Mouse (Mus musculus) kidney, adult 11 months (tissue): ENCODE measurements at regions not wholly inside any gene's neighbourhood (a gene's known extent, or its start where the extent isn't known, plus 50 kb on each side); places are given as distances from the start of the nearest gene placed in this dataset.
"Not testable (repeated sequence)": the region's sequence is repeated elsewhere in the genome, so short reads cannot be mapped to it uniquely, and the experiment has no call there.

Source experiments
- DNase-seq: peaks from one replicate; pipeline ENCODE4 v3.0.0; 2022

DNA sequence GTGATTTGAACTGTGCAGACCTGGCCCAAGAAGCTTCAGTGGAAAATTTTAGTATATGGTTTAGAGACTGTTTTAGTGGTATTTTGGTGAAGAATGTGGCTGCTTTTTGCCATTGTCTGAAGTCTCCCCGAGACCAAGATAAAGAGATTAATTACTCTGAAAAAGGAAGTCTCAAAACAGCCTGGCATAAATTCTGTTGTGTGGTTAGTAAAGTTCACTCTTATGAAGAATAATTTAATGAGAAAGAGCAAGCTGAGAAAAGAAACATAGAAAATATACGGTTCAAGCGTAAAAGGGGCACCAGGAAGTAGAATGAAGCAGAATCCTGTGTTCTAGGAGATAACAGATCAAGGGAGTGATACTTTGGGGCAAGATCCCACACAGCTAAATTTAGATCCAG is 144.0 kb upstream of the Palmd start:
- no peak for DNase-seq

DNA sequence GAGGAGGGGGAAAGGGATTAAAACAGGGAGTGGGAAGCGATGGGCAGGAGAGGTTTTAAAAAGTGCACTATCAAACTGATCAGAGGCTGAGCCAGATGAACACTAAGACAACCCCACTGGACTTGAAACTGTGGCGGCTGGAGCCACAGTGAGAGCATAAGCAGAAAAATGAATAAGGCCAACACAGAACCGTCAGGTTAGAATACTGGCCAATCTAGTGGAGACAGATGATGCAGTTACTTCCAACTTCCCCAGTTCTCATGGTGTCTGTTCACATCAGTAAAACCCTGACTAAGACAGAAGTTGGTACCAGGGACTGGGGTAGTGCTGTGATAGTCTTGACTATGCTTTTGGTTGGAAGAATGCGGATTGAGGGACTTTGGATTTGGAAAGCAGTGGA is 143.5 kb upstream of the Palmd start:
- no peak for DNase-seq

DNA sequence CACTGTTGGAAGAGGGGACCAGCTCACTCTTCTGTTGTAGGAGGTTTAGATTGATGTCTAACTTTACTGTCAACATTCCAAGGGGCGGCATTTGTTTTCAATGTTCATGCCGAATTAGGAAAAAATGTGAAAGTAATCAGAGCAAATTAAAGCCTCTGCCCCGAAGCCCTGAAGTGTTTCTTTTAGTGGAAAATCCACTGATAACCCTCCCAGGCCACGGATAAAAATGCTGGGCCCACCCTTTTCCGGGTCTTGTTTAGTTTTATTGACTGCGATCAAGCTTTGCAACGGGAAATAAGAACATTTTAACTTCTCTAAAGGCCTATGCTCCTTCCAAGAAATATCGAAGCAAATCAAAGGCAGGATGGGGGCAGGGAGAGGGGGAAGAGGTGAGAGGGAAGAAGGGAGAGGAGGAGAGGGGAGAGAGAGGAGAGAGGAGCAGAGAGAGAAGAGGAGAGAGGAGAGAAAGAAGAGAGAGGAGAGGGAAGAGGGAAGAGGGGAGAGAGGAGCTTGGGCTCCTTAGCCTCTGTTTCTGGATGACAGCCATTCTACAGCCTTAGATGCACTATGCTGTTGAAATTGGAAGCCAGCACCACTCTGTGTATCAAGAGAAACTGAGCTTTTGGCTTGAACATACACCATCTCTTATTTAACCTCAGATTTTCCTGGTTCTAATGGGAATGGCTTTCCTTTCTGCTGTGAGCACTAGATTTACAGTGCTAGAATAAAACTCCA is 140.3 kb upstream of the Palmd start:
- no peak for DNase-seq

DNA sequence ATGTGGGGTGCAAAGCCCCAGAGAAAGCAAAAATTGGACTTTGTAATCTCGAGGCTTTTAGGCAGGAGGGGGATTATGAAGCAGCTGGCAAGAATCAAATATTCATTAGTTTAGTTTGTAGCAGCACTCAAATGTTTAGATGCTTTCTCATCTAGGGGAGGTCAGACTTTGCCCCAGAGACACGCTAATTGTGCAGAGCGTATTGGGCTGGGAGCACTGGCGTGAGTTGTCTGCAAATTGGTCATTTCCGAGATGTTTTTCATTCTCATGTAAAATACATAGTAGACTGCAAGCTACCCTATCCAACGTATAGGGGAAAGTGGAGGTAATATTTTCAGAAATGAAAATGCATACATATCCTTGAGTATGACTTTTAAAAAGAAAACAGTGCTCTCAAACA is 139.2 kb upstream of the Palmd start:
- no peak for DNase-seq

DNA sequence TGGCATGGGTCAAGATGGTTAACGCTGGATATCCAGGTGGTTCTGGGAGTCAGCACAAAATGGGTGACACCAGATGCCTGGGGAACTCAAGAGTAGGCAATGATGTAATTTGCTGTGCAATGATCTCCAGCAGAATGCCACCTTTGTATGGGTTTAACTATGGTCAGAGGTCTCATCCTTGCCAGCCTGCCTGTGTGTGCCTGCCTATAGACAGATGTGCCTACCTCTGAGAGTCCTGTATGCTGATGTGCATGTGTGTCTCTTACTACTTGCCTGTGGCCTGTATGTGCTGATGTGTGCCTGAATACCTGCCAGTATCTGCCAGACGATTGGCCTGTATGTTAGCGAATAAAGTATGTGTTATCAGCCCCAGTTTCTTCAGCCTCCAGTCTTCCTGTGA is 138.6 kb upstream of the Palmd start:
- DNase-seq, result no peak

DNA sequence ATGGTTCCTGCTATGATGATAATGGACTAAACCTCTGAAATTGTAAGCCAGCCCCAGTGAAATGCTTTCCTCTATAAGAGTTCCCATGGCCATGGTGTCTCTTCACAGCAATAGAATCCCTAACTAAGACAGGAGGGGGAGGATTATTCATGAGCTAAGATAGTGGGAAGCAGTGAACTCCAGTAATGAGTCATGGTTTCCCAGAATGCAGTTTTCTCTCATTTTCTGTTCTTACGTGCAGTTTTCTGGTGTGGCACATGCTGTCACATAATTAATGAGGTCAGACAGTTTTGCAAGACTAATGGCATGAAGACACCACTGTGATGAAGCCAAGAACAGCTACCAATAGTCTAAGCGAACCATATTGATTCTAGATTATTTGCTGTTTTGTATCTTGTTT is 118.9 kb upstream of the Palmd start:
- DNase-seq, result no peak

DNA sequence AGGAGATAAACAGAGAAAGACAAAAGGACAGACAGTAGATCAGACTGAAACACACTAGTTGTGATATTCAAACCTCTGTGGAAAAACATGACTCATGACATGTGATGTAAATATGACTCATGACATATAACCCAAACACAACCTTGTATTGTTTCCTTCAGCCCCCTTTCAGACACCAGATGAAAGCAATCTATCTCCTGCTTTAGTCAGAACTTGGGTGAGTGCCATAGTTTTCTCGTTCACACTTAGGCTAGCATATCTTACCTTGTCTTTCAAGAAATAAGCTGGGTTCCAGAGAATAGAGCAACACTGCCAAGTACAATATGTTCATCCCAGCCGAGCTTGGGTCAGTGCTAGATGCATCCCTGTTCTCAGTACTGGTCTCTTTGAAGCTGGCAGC is 107.9 kb upstream of the Palmd start:
- DNase-seq, result no peak

DNA sequence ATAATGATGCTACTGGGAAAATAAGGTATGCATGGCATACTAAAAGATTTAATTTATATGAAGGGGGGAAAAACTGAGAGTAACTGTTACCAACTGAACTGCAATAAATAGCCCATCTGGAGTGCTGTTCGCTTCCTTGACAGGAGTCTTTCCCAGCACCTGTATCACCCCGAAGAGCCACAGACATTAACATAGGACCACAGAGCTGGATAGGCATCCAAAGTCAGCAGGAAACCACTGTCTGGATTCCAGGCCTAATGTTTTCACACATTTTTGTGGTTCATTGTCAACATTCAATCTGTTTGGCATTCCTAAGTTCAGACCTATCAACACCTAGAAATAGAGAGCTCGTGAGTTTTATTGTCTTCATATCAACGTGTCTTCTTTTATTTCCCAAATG is 104.6 kb upstream of the Palmd start:
- DNase-seq, result no peak

DNA sequence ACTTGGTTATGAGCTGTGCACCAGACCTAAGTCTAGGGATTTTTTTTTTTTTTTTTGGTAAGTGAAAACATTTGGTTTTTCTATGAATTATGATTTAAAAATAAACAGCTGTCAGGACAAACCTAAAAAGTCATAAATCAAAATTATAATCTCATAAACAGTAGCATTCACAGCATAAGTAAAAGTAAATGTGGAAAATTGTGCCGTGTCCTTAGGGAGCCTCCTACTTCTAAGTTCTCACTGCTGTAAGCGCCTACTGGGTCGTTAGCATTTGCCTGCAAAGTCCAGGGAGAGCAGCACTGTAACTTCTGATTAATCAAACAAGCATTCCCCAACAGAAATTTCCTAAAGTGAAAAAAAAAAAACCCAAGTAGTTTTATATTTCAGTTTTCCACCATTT is 104.2 kb upstream of the Palmd start:
- no peak for DNase-seq

DNA sequence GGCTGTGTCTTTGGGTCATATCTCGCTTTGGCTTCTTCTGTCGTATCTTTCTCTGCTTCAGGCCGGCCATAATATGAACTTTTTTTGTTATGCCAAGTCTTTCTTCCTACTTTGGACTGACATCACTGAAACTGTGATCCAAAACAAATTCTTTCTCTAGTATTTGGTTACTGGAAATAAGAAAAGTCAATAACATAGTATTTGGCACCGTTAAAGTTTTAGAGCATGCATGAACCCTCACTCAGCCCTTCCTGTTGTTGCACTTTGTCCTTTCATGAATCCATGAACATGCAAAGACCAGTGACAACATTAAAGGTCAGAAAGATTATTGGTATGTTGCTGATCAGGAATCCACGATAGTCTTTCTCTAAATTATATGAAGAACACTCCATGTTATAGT is 103.1 kb upstream of the Palmd start:
- DNase-seq, result no peak

DNA sequence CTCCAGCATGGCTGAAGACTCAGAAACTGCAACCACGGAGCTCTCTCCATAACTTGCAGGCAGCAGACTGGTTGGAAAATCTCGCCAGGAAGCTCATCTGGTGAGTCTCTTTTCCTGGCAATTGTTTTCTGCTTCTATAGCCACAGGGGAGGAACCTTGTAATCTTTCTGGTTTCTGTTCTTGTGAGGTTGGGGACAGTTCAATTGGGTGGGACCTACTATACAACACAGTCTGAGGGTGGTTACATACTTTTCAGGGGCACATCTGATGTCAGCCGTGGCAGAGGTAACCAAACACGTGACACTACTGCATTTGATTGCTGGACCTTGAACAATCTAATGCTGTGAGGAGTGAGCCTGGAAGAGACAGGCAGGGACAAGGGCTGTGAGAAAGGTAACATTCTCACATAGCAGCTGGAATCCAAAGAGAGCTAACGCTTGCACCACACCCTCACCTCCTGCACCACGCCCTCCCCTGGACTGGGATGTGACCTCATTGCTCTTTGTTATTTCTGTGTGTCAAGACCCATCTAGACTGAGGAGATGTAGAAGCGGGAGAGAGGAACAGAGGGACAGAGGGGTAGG is 98.8 kb upstream of the Palmd start:
- no peak for DNase-seq

DNA sequence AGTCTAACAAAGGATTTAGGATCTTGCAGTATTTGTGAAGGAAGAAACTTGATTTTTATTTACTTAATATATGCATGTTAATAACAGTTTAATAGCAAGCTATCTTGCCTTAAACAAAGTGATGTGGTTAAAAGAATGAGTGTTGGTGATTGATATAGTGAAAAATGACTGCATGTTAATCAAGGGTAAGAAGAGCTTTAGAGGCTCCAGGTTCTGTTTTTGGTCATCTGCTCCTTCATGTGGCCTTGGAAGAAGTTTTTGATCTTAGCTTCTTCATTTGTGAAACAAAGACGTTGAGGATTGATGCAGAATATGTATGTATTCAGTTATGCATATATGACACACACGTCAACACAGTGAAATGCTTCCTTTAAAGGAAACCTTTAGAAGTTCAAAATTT is 97.1 kb upstream of the Palmd start:
- no peak for DNase-seq

DNA sequence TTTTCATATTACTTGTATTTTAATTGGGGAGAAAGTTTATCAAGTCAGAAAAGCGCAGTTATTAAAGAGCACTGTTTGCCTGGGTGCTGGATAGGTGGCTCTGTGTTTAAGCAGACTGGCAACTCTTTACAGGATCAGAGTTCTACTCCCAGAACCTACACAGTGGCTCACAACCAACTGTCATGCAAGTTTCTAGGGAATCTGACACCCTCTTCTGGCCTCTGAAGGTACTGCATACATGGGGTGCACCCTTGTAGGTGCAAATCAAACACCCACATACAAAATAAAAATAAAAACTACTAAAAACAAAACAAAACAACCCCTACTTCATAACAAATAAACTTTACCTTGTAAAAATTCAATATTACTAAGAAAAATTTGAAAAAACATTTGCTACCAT is 93.0 kb upstream of the Palmd start:
- no peak for DNase-seq

DNA sequence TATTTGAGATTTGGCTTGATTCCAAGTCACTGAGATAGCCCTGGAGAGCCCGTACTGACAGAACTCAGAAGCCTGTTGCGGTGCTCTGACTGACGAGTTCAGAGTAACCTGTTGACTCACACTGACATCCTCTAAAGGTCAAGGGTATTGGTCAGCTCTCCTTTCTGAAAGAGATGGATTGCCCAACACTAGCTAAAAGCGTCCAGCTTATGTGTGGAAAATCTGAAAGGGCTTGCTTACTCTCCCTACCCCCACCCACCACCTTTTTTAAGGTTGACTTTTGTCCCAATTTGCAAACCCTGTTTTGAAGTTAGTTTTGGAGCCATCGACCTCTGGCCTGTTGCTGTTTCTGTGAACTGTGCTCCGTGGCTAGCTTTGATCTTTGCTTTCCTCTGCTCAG is 92.4 kb upstream of the Palmd start:
- no peak for DNase-seq

DNA sequence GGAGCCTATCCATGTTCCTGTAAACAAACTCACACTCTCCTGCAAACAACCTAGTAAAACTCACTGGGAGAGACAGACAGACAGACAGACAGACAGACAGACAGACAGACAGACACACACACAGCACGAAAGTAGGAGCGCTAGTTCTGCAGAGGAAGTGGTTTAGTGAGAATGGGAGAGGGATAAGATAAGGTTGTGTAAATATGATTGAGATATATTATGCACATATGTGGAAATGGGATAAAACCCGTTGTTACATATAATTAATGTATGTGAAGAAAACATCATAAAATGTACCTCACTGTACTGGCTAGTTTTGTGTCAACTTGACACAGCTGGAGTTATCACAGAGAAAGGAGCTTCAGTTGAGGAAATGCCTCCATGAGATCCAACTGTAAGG is 85.9 kb upstream of the Palmd start:
- DNase-seq, result not testable (repeated sequence)

DNA sequence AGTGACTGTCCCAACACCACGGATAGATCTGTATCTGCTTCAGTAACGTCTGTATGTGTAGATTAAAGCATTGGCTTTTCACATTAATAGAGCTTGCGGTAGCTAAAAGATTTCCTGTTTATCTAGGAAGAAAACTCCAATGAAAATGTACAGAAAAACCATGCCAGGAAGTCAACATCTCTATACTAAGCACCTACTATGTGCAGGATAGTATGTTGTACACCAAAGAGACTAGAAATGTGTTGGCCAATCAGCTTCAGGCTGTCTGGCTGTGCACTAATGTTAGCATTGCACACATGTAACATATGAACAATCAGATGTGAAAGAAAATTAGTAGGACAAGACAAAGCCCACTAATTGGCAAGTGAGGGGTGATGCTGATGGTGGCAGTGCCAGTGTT is 82.6 kb upstream of the Palmd start:
- DNase-seq, result no peak

DNA sequence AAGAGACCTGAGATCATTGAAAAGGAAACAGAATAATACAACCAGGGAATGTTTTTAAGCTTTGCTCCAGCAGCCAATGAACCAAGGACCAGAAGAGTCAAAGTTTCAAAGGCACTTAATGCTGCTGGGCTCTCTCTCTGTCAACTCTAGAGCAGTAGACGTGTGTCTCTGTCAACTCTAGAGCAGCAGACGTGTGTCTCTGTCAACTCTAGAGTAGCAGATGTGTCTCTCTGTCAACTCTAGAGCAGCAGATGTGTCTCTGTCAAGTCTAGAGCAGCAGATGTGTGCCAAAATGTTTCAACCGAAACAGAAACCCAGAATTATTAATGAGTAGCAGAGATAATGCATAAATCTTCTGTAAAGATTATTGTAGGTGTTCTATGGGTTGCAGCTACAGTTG is 82.1 kb upstream of the Palmd start:
- DNase-seq, result no peak

DNA sequence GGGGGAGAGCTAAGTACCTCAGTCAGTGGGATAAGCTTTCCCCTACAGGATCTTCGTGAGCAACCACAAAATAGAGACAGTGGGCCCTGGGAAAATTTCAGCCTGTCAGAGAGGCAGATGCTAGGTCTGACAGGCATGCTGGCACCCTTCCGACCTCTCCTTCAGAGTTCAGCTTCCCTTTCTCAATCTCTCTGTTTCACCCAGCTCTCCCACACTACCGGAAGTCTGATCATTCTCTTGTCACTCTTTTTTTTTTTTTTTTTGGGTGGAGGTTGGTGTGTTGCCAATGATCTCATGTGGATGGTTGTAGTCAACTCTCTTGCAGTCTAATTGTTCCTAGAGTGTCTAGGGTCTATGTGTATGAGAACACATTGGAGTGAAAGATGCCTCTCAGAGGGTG is 80.6 kb upstream of the Palmd start:
- DNase-seq, result no peak

DNA sequence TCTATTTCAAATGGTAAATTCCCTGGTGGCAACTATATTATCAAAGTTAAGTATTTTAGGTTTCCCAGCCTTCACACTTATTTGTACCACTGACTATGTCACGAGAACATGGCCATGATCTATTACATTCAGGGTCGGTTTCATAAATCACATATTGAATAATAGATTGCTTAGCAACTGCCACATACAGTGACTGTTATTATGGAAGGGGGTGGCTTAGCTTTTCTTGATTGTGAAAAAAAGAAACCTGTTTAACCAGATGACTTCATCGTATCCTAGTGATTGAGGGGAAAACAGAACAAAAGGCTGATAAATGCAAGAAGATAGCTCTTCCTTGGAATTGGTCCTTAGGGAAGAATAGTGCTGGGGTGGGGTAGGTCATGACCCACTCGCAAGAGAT is 76.0 kb upstream of the Palmd start:
- DNase-seq, result no peak

DNA sequence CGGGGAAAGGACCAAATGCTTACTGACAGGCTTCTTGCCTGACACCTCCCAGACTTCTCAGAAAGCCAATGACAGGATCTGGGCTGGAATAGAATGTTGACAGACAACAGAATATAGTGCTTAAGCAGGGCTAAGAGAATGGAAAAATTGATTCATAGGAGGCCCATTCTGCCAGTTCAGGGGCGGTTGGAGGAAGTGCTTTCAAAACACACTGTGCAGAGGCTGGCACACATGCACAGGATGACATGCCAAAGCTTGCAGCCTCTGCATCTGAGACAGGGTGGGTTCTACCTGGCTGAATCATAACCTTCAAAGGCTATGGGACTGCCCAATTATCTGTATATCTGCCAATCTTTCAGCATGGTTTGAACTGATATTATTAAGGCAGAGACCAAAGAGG is 75.5 kb upstream of the Palmd start:
- DNase-seq, result no peak

DNA sequence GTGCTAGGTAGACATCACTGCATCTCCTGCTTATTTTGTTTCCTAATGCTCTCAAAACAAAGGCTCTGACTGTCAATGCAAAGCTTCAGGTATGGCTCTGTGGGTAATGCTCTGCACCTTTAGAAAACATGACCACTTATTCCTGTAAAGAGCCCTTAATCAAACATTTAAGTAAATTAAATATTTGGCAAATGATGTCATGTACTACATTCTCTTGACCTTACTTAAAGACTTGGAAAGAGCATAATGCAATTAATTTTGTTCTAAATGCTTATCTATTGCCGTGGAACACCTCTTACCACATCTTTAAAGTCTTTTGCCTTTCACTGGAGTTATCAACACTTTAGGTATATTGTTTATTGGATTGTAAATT is 70.1 kb upstream of the Palmd start:
- no peak for DNase-seq

DNA sequence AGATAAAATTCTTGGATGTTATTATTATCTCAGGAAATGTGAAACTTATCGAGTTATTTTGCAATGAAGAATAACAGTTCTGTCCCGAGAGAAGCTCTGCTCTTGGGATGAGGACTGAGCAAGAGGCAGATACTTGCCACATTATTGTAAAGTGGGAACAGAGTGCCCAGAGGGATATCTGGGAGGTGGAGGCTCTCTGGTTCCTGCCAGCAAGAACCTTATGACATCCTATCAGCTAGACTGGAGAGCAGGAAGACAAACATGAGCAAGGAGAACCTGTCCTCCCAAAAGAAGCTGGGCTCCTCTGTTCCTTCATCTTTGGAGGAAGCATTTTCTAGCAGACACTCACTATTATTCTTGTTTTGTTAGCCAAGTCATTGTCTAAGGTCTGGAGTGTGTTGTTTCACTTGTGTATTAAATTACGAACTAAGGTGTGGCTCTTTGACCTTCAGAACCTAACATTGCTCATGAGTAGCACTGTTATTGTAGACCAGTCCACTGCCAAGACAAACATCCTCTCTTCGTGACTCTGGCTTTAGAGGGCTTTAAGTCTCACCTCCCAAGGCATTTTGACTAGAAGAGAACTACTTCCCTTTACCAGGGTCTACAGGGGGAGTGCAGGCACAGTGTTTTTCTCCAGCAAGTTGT is 69.6 kb upstream of the Palmd start:
- DNase-seq, result no peak
